Mouse (Mus musculus) liver, embryonic 15.5 days (tissue): Measurements from ENCODE around the gene Rbfox2. TPM values are rescaled to one million over a fixed set of nuclear protein-coding genes. Genes with fewer than 3 reads are reported as not detected.
A peak's percentile ranks its signal among the peaks of the same experiment; 100 is the strongest.

Experiments used
- ATAC-seq: fragments of 200-750 bp; cut with Nextera tagmentation; 2 replicates; pipeline ENCODE4 v1.8.0; 2017; ENCODE audit warnings: moderate number of reproducible peaks, mild to moderate bottlenecking, moderate library complexity; ENCODE audit not compliant: insufficient read depth
- H3K27ac ChIP-seq: fragments of 300-500 bp; sonication (generic); replicated peaks from 2 replicates; pipeline ENCODE4 v1.5.1; 2015; ENCODE audit warnings: mild to moderate bottlenecking, inconsistent platforms
- H3K27me3 ChIP-seq: fragments of 300-500 bp; sonication (generic); 2 replicates; pipeline ENCODE4 v1.6.1; 2015; ENCODE audit warnings: mild to moderate bottlenecking, inconsistent platforms
- H3K36me3 ChIP-seq: fragments of 300-500 bp; sonication (generic); replicated peaks from 2 replicates; pipeline ENCODE4 v1.6.1; 2015; ENCODE audit warnings: moderate library complexity, mild to moderate bottlenecking, inconsistent platforms
- H3K4me1 ChIP-seq: fragments of 300-500 bp; sonication (generic); replicated peaks from 2 replicates; pipeline ENCODE4 v1.6.1; 2015; ENCODE audit warnings: inconsistent platforms
- H3K4me2 ChIP-seq: fragments of 300-500 bp; sonication (generic); 2 replicates; pipeline ENCODE4 v1.6.1; 2015; ENCODE audit warnings: moderate library complexity, mild to moderate bottlenecking, inconsistent platforms
- H3K4me3 ChIP-seq: fragments of 300-500 bp; sonication (generic); replicated peaks from 2 replicates; pipeline ENCODE4 v1.5.1; 2015; ENCODE audit warnings: mild to moderate bottlenecking, inconsistent platforms
- H3K9ac ChIP-seq: fragments of 300-500 bp; sonication (generic); 2 replicates; pipeline ENCODE4 v1.6.1; 2015; ENCODE audit warnings: moderate library complexity, mild to moderate bottlenecking, inconsistent platforms
- H3K9me3 ChIP-seq: fragments of 300-500 bp; sonication (generic); replicated peaks from 2 replicates; pipeline ENCODE4 v1.6.1; 2016; ENCODE audit warnings: inconsistent platforms
- WGBS: fragments of 180-500 bp; shearing (Covaris S2); methylation state at CpG from one replicate; pipeline ENCODE4 v1.1.7; 2015; ENCODE audit warnings: mixed read lengths; ENCODE audit not compliant: insufficient replicate concordance; 5-methylcytosine and 5-hydroxymethylcytosine counted together
- polyA plus RNA-seq: library from polyadenylated mRNA; unstranded; fragments of >200 nt; fragmentation: Nextera tagmentation; extraction: Ambion mirVana; gene quantifications from 2 replicates; pipeline ENCODE4 v1.2.1, GENCODE M21; 2015

The Rbfox2 gene
- polyA plus RNA-seq, 1 experiment from 2014 or later: 9.8 TPM

DNA sequence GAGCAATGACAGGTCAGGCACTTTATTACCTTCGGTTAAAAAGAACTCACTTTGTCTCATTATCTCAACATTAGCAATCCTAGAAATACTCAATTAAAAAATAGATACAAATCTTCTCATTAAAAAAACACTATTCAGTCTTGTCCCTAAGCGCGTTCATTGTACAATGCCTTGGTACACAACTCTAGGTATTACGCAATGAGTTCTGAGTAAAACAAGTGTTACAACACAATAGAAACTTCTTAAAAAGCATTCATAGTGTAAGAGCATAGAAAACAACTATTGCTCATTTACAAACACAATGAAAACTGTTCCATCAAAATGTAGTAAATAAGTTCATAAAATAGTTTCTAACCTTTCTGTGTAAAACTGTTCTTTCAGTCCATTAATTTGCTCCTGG, 146.0 kb downstream of the Rbfox2 start:
- Histone ChIP-seq H3K36me3 (no peaks in the 10 kb centered on the region), H3K9ac (no peak overlapping the region), H3K27ac (no peak overlapping the region), H3K4me1 (peaks cover 5% of the 10 kb centered on the region; the same call in 1 of the 2 replicates), H3K27me3 (no peaks in the 10 kb centered on the region), H3K9me3 (no peaks in the 10 kb centered on the region), H3K4me2 (no peak overlapping the region), H3K4me3 (no peak overlapping the region)
- WGBS: 59% methylated on average over 4 of the region's 4 CpGs
- ATAC-seq: no peak

DNA sequence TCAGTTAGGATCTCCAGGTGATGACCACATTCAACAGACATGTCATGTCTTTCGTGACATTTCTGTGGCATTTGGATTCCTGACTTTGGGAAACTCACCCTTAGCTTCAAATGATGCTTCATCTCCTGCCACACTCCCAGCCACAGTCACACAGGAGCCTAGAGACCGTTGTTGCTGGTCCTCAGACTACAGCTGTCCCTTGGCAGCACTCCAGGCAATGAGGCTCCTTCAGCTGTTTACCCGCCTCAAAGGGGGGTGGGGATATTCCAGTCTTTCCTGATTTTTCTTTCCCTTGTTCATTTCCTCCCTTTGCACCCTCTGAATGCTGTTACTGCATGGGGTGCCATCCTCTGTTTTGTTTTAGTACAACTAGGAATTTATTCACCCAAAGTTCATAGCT, 150.3 kb downstream of the Rbfox2 start:
- peaks cover 10% of the 10 kb centered on the region; the same call in 1 of the 2 replicates for H3K27me3 ChIP-seq
- no peaks in the 10 kb centered on the region for H3K36me3 ChIP-seq
- no peak for ATAC-seq
- no peak overlapping the region for H3K4me2 ChIP-seq
- WGBS: 38% methylated on average over 3 of the region's 3 CpGs
- no peak overlapping the region for H3K4me3 ChIP-seq
- H3K4me1 ChIP-seq: no peaks in the 10 kb centered on the region; the same call in none of the 2 replicates
- H3K9ac ChIP-seq: no peak overlapping the region
- no peaks in the 10 kb centered on the region for H3K9me3 ChIP-seq
- H3K27ac ChIP-seq: no peak overlapping the region

DNA sequence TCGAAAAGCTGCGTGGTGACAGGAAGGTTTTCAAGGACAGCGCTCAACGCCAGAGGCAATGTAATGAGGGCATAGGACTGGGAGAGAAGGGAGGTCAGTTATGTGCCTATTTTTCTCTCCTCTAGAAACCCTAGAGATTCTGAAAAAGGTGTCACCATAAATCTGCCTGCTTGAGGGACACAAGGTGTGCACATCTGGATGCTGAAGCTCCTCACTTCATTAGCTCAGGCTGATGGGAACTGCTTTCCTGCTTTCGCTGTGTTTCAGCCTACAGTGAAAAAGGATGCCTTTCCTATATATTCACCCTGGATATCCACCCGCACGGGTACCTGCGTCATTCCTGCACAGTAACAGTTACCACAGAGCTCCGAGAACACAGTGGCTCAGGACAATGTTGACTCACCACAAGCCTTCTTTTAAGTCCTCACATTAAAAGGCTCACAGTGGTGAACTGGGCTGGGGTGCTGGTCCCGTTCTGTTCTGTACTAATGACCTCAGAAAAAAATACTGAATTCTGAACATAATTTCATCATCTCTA, 152.5 kb downstream of the Rbfox2 start:
- Histone ChIP-seq H3K27ac (no peak overlapping the region), H3K4me3 (no peak overlapping the region), H3K9ac (no peak overlapping the region), H3K27me3 (peaks cover 10% of the 10 kb centered on the region; the same call in 1 of the 2 replicates), H3K9me3 (no peaks in the 10 kb centered on the region), H3K4me1 (peaks cover 3% of the 10 kb centered on the region), H3K36me3 (no peaks in the 10 kb centered on the region), H3K4me2 (no peak overlapping the region)
- no peak for ATAC-seq
- 60% methylated on average over 10 of the region's 10 CpGs for WGBS

- no peaks in the 10 kb centered on the region for H3K36me3 ChIP-seq
- peak overlapping the region; percentile 69 for H3K27ac ChIP-seq
- peak overlapping the region; percentile 48 for H3K4me2 ChIP-seq
- ATAC-seq: peak; percentile 67
- H3K9me3 ChIP-seq: no peaks in the 10 kb centered on the region
- peak overlapping the region; percentile 51 for H3K4me3 ChIP-seq
- 8% methylated on average over 12 of the region's 12 CpGs for WGBS
- peak overlapping the region; percentile 21; the same call in 1 of the 2 replicates for H3K9ac ChIP-seq
- peaks cover 10% of the 10 kb centered on the region; the same call in 1 of the 2 replicates for H3K27me3 ChIP-seq
- H3K4me1 ChIP-seq: peaks cover 10% of the 10 kb centered on the region
These were observed 153.2 kb downstream of the Rbfox2 start for GRCm38 (mm10) chr15:77153625-77154024.

DNA sequence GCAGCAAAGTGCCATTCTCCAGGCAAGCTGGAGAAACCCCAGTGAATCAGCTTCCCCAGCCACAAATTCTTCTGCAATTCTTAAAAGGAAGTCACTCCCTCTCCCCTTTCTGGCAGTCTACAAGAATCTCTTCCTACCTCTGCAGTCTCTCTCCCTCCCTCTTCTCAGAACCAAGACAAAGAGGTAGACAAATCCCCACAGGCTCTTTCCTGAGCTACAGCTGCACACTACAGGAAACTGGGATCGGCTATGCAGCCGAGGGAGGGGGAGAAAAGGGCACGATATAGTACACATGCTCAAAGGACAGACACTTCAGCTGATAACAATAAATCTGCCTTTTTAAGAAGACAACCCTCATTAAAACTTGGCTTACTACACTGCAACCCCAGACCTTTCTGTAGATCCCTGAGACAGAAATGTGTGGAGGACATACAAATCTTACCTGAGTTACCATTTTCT, 153.7 kb downstream of the Rbfox2 start:
- Histone ChIP-seq H3K4me3 (peak overlapping the region; percentile 51), H3K4me1 (peaks cover 10% of the 10 kb centered on the region), H3K9me3 (no peaks in the 10 kb centered on the region), H3K4me2 (peak overlapping the region; percentile 48), H3K27me3 (peaks cover 10% of the 10 kb centered on the region; the same call in 1 of the 2 replicates), H3K27ac (peak overlapping the region; percentile 69), H3K9ac (peak overlapping the region; percentile 21), H3K36me3 (no peaks in the 10 kb centered on the region)
- ATAC-seq: no peak
- 0% methylated on average over 3 of the region's 3 CpGs for WGBS

GRCm38 (mm10) chr15:77152336-77153087, 154.3 kb downstream of the Rbfox2 start:
- H3K27ac ChIP-seq: peak overlapping the region; percentile 69
- peak overlapping the region; percentile 51 for H3K4me3 ChIP-seq
- H3K9me3 ChIP-seq: no peaks in the 10 kb centered on the region
- H3K36me3 ChIP-seq: no peaks in the 10 kb centered on the region
- peaks cover 10% of the 10 kb centered on the region; the same call in 1 of the 2 replicates for H3K27me3 ChIP-seq
- peak overlapping the region; percentile 48 for H3K4me2 ChIP-seq
- ATAC-seq: no peak
- H3K9ac ChIP-seq: peak overlapping the region; percentile 21
- H3K4me1 ChIP-seq: peaks cover 10% of the 10 kb centered on the region
- WGBS: 1% methylated on average over 19 of the region's 19 CpGs

GRCm38 (mm10) chr15:77151816-77152215, 155.0 kb downstream of the Rbfox2 start:
- Histone ChIP-seq H3K9me3 (no peaks in the 10 kb centered on the region), H3K4me1 (peaks cover 10% of the 10 kb centered on the region), H3K36me3 (no peaks in the 10 kb centered on the region), H3K27ac (no peak overlapping the region; the same call in 1 of the 2 replicates), H3K9ac (no peak overlapping the region), H3K4me2 (peak overlapping the region; percentile 48), H3K4me3 (peak overlapping the region; percentile 51), H3K27me3 (peaks cover 10% of the 10 kb centered on the region; the same call in 1 of the 2 replicates)
- no peak for ATAC-seq
- WGBS: 24% methylated on average over 4 of the region's 4 CpGs

GRCm38 (mm10) chr15:77151178-77151577, 155.6 kb downstream of the Rbfox2 start:
- no peaks in the 10 kb centered on the region for H3K36me3 ChIP-seq
- H3K4me2 ChIP-seq: peak overlapping the region; percentile 48
- peak overlapping the region; percentile 51; the same call in 1 of the 2 replicates for H3K4me3 ChIP-seq
- H3K27ac ChIP-seq: peak overlapping the region; percentile 35; the same call in 1 of the 2 replicates
- WGBS: 52% methylated on average over 8 of the region's 8 CpGs
- peaks cover 10% of the 10 kb centered on the region for H3K4me1 ChIP-seq
- ATAC-seq: no peak
- no peaks in the 10 kb centered on the region for H3K9me3 ChIP-seq
- no peak overlapping the region for H3K9ac ChIP-seq
- peaks cover 10% of the 10 kb centered on the region; the same call in 1 of the 2 replicates for H3K27me3 ChIP-seq

DNA sequence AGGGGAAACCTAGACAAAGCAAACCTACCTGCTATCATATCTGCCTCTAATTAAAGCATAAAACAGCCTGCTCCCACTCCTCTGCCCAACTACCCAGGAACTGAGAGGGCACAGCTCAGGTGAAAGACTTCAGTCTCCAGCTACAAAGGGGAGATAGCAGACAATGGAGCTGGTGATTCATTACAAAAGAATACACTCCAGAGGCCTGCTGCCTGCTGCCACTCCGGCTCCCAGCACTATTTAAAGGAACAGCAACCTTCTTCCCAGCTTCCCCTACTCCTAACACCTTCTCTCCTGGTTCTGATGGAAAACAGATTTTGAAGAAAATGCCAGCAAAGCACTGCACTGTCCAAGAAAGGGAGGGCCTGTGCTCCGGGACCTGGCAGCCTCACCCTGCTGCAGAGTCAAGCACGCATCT, 156.4 kb downstream of the Rbfox2 start:
- Histone ChIP-seq H3K36me3 (no peaks in the 10 kb centered on the region), H3K4me1 (peaks cover 10% of the 10 kb centered on the region), H3K4me3 (peak overlapping the region; percentile 12; the same call in 1 of the 2 replicates), H3K9ac (no peak overlapping the region), H3K9me3 (no peaks in the 10 kb centered on the region), H3K27me3 (peaks cover 10% of the 10 kb centered on the region; the same call in 1 of the 2 replicates), H3K27ac (peak overlapping the region; percentile 65), H3K4me2 (peak overlapping the region; percentile 41)
- no peak for ATAC-seq
- WGBS: 61% methylated on average over 3 of the region's 3 CpGs

DNA sequence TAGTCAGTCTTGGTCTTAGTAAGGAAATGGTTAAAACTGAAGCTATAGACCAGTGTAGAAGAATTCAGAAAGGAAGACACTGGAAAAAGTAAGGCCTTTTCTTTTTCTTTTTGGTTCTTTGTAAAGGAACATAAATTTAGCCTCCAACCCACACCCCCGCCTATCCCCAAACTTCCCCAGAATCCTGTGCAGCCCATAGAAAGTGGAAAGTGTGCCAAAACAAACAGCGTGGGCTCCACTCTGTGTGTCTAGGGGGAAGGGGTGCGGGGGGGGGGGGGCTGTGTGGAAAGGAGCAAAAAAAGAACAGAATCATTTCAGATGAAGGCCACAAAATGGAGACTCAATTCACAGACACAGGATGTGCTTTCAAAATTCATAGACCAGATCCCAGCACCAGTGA, 156.8 kb downstream of the Rbfox2 start:
- Histone ChIP-seq H3K27ac (peak overlapping the region; percentile 65), H3K36me3 (no peaks in the 10 kb centered on the region), H3K4me3 (no peak overlapping the region), H3K9me3 (no peaks in the 10 kb centered on the region), H3K27me3 (peaks cover 10% of the 10 kb centered on the region; the same call in 1 of the 2 replicates), H3K4me1 (peaks cover 10% of the 10 kb centered on the region), H3K9ac (no peak overlapping the region), H3K4me2 (peak overlapping the region; percentile 41)
- ATAC-seq: peak; percentile 41; the same call in 1 of the 2 replicates
- WGBS: 29% methylated on average over 3 of the region's 3 CpGs

DNA sequence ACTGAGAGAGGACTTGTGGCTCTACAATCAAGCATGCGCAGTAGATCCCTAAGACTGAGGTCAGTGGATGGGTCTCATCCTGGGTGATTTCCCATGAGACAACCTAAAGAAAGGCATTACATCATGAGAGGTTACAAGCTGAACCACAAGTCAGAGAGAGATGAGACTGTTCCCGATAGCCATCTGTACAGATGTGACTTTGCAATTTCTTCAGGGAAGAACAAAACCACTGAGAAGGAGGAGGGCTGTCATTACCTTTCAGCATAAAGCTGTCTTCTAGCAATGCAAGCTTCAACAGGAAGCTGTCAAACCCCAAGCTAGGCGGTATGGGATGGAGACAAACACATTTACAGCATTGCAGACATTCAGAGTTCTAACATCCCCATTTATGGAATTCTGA, 157.3 kb downstream of the Rbfox2 start:
- H3K27ac ChIP-seq: no peak overlapping the region; the same call in 1 of the 2 replicates
- peaks cover 10% of the 10 kb centered on the region; the same call in 1 of the 2 replicates for H3K27me3 ChIP-seq
- H3K4me1 ChIP-seq: peaks cover 10% of the 10 kb centered on the region
- H3K9me3 ChIP-seq: no peaks in the 10 kb centered on the region
- no peak overlapping the region for H3K4me3 ChIP-seq
- H3K9ac ChIP-seq: no peak overlapping the region
- H3K4me2 ChIP-seq: peak overlapping the region; percentile 25; the same call in 1 of the 2 replicates
- no peak for ATAC-seq
- H3K36me3 ChIP-seq: no peaks in the 10 kb centered on the region
- 17% methylated on average over 3 of the region's 3 CpGs for WGBS
